Mouse (Mus musculus) thymus, postnatal 4 days (tissue): ENCODE results near the gene Ubl3.

Source experiments
- DNase-seq: peaks from one replicate; pipeline ENCODE4 v3.0.0; 2021

Ubl3 gene

DNA sequence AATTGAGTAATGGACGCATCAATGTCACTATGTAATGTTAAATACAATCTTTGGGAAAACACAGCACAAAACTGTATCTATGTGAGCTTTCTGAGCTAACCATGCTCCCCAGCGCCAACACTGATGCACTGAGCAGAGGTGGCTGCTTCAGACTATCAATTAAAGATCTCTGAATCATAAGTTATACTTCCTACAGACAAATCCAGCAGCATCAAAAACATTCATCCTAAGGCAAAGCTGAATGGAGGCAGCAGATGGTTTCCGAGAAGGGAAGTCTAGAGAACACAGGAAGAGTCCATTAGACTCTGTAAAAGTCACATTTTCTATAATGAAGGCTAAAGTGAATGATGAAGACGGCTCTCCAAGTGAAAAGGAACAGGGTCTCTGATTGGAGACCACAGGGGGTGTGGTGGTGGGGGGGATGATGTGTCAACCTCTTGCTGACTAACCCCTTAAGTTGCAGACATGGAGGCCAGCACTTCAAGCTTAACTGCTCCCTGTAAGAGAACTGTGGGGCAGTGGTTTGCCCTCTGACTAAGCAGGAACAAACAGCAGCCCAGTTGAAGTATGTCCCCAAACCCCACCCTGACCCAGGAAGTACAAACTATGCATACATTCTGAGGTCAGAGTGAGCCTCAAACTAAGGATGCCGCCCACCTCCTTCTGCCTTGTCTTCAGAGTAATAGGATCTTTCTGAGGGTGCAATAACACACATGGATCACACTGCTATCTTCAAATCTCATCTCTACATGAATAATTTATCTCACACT is 29.2 kb downstream of the Ubl3 start:
- no peak for DNase-seq

DNA sequence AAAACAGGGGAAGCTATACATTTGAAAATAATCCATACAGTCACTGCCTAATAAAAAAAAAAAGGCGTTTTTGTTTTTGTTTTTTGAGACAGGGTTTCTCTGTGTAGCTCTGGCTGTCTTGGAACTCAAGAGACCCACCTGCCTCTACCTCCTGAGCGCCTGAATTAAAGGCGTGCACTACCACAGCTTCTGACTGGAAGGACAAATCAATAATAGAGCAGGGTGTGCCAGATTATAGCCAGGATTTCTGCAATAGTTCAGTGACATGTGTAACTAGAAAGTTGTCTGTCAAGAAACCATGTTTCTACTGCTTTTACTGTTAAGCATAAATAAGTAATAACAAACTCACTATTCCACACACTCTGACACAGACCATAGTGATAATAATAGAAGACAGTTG is 30.2 kb downstream of the Ubl3 start:
- DNase-seq = no peak

DNA sequence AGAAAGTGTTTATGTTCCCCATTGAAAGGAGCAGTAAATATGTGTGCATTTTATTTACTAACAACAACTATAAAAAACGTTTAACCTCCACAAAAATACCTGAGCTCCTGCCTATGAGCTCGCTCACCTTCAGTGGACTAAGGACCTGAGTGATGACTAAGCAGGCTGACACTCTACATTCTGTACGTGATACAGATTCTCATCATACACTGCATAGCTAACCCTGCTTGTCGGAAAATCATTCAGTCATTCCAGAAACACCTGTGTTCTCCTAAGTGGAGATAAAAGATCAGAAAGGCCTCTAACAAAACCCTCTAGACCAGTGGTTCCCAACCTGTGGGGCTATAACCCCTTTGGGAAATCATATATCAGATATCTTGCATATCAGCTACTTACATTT is 35.1 kb downstream of the Ubl3 start:
- no peak for DNase-seq

DNA sequence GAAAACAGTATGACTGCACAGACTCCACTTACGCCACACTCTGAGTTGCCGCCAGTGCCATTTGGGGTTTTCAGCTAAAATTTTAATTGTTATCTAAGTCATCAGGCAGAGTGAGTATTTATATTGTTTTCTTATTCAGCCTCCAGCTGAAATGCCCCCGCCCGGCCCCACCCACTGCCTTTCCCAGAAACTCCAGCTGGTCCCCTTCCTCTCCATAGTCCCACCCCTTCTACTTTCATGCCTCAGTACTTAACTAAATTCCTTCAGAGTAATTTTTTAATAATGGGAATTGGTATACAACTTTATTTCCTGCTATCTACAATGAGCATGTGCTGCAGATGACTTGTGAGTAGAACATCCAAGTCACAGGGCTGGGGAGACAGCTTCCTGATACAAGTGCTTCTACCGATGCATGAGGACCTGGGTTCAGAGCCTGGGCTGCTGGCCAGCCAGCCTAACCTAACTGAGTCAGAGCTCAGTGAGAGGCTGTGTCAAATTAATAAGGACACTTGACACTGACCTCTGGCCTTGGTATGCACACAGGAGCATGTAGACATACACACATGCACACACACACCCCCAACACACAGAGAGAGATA is 40.4 kb downstream of the Ubl3 start:
- no peak for DNase-seq

DNA sequence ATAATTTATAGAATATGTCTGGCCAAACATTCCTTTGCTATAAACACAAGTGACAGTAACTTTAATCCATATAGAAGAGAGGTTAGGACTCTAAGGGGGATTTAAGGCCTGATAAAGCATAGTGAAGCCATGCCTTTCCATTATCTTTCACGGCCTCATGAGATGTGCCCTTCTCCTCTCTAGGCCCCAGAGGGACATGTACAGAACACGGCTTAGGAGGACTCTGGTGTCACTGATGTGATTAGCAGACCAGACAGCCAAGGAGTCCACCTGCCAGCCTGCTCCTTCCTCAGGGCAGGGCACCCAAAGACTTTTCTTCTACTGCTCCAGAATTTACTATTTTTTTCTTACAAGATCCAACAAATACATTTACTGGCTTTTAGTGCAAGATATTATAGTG is 42.3 kb downstream of the Ubl3 start:
- DNase-seq = no peak

DNA sequence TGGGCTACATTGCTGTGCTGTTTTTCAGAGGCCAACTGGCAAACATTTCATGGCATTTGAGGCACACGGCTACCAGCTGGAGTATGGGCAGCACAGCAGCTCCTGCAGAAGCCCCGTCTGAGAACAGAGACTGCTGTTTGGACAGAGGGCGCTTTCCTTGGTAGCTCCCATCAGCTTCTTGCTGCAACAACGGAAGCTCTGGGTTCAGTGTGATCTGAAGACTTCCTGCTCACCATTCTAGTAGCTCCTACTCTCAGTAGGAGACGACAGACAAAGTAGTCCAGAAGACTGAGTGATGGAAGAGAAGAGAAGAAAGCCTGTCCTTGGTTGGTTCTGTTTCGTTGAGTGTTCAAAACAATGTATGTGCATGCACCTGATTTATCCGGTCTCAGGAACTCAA is 42.9 kb downstream of the Ubl3 start:
- DNase-seq = no peak

DNA sequence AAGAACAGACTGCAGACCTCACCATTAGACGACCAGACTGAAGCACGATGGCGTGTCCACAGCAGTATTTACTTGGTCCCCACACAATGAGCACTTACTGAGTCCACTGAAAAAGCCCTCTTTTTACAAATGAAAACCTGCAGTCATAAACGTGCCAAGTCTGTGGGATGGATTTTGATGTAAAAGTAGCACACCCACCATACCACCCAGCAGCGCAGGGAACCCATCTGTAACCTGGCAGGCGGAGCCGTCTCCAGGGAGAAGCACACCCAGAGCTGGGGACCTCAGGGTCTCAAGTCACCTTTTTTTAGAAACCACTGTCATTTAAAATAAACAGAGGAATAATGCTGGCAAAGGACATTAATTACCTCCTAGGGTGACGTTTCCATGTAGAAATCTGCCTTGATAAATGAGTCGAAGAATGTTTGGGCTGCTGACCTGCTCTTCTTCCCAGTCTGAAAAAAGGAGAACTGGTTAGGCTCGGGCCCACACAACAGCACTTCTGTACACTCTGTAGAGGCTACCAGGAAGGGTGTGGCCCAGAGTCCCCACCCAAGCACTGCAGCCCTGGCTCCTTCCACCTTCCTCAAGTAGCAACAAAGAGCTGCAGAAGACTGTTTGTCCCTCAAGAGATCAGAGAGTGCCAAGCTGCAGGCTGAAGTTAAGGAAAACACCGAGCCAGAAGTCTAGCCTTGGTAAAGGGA is 43.5 kb downstream of the Ubl3 start:
- no peak for DNase-seq

DNA sequence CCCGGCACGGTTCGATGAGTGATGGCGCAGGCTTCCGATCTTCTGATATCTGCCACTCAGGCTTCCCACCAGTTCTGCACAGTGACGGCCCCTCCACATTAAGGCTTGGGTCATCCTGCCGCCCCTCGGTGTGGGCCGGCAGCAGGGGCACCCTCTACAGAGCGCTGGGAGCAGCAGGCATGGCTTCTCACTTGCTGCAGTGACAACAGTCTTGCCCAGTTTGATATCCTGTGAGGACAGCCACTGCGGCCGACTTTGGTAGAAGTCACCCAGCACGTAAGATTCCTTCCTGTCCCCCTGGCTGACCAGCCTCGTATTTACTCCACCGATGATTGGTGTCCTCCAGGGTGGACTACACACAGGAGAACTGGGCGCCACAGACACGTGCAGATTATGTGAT is 47.2 kb downstream of the Ubl3 start:
- DNase-seq = no peak

DNA sequence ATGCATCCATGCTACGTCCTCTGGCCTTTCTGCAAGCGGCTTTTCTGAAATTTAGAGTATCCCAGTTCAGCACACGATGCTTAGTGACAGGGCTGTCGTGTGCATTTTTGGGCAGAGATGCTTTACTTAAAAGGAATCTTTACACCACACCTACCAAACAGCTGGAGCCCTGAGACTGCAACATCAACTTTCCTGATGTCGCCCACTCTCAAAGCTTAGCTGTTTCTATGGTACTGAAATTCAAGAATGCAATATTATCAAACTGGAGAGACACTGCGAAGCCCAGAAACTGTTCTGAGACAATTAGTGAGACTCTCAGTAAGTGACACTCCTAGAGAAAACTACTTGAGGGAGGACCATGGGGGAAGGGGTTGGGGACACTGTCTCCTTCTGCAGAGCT is 50.4 kb downstream of the Ubl3 start:
- no peak for DNase-seq

DNA sequence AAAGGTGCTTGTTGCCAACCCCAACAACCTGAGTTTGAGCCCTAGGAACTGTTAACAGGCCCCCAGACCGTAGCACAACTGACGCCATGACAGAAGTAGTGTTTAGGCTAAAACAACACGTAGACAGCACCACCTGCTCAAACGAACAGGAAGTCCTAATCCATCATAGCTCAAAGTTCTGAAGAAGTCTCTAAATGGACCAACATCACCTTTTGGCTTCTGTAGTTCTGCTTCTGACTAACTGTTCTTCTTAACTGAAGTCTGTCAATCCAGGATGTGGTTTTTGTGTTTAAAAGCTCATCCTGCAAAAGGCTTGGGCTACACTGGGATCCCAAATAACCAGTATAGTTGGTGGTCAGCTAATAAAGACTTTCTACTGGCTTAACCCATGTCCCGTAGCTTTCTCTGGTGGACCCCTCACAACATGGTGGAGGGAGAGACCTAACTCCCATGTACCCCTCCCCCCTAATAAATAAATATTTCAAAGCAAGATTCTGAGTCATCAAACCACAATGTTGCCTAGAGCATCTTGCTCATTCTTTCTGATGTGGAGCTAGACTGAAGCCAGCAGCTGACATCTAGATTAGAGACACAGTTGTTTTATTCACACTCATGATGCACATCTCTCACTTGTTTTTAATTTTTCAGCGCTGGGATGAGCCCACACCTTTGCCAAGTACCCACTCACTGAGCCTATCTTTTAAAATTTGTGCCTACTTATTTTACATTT is 51.2 kb downstream of the Ubl3 start:
- DNase-seq = no peak

DNA sequence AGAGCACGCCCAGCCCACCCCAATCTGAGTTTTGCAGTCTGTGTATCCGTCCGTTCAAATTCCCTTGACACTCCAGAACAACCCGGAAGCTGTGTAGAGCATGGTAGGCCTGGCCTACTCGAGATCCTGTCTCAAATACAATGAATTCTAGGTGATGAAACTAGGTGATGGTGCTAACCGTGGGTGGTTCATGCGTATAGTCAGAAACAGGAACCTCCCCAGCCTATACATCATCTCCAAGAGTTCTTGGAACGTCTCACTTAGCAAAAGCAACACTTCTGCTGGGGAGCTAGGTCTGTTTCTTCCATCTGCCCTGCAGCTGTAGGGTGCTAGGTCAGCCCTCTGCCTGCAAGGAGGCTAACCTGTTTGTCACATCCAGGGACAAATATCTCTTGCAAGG is 52.1 kb downstream of the Ubl3 start:
- no peak for DNase-seq

DNA sequence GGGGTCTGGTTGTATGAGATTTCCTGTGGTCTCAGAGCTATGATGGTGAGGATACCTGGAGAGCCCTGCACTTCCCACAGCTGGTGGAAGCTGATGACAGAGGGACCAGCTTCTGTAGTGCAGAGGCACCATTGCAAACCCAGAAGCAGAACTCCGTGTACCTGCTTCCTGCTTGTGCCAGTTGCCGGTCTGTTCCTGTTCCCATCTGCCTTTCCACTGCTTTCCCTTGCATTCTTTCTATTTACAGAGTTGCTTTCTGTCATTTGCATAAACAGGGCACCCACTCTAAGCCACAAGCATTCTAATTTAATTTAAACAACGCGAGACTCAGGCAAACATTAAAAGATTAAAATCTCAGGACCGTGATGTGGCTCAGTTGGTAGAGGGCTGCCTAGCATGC is 53.0 kb downstream of the Ubl3 start:
- DNase-seq = no peak

DNA sequence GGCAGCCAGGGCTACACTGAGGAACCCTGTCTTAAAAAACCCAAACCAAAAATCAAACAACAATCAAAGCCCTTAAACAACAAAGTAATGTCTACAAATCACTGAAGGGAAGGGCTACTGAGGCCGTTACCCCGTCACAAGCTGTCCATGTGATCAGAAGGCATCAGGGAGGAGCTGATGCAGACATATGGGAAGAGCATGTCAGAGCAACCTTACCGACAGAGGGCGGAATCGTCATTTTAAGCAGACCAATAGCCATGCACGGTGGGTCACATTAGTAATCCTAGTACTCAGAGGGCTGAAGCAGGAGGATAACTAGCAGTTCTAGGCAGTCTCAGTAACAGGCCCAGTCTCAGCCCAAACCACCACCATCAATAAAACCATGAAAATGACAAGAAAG is 56.6 kb downstream of the Ubl3 start:
- no peak for DNase-seq

DNA sequence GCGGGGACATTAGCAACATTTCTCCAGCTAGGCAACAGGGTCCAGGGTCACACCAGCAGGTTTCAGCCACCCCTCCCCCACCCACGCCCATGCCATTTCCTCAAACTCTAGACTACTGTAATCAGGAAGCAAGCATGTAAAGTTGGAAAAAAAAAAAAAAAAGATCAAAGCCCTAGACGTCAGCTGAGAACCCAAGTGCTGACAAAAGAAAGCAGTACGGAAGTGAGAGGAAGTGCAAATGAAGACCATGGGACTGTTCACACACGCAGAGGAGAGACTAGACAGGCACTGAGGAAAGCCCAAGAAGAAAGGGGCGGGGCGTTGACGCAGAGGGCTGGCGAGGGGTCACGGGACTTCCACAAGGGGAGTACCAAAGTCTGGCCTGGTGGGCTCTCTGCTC is 57.4 kb downstream of the Ubl3 start:
- peak; percentile 71 for DNase-seq

DNA sequence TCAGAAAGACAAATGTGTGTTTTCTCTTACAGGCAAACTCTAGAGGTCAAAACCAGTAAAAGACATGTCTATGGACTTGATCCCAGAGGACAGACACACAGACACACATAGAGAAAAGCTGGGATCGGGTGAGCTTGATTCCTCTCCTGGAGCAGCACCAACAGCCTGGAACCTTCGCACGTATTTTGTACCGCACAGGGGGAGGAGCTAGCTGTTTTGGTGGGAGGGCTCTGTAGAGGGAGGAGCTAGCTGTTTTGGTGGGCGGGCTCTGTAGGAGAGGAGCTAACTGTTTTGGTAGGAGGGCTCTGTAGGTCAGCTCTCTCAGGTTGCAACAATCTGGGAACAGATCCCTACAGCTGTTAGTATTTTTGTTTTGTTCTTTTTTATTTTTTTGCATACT is 58.3 kb downstream of the Ubl3 start:
- no peak for DNase-seq

DNA sequence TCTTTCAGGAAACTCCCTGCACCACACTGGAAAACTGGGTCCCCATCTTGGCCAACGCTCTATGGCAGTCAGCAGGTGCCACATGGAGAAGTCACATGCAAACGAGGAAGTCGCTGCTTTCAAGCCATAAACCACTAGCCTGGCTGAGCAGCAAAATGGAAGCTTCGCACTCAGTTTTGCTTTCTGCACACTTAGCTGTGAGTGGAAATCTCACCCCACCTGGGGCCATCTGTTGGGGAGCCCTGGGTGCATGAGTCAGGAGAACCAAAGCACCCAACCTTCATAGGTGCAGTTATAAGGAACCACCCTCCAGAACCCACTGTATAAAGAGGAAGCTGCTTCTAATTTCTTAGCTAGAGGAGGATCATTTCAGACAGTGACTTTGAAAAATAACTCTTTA is 59.6 kb downstream of the Ubl3 start:
- no peak for DNase-seq

DNA sequence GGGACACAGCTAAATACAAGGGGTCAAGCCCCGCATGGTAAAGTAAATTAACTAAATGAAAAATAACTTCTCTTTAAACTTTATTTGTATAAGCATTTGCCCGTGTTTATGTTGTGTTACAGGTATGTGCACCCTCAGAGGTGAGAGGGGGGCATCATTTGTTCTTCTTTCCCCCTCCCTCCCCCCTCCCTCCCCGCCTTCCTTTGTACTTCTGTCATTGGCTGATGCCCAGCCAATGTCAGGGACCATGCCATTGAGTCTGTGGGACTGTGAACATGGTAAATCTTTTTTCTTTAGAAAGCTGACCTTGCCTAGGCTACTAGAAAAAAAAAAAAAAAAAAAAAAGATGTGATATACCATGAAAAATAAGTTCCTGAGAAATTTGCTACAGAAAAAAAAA is 62.2 kb downstream of the Ubl3 start:
- no peak for DNase-seq

DNA sequence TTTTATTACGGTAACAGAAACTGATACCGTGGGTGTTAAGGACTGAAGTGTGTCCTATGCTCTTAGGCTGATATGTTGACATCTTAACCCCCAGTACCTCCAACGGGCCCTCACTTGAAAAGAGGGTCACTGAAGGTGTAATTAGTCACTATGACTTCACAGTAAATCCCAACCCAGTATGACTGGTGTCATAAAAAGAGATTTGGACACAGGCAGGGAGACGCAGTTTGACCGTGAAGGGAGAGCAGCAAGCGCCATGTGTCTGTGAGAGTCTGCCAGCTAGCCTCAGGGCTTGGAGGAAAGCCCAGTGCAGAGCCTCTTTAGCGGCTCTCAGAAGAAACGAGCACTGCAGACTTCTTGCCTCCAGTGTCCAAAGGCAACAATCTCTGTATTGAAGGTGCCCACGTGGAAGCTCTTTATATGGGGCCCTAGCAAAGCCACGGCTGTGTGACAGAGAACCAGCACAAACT is 62.8 kb downstream of the Ubl3 start:
- DNase-seq = no peak

DNA sequence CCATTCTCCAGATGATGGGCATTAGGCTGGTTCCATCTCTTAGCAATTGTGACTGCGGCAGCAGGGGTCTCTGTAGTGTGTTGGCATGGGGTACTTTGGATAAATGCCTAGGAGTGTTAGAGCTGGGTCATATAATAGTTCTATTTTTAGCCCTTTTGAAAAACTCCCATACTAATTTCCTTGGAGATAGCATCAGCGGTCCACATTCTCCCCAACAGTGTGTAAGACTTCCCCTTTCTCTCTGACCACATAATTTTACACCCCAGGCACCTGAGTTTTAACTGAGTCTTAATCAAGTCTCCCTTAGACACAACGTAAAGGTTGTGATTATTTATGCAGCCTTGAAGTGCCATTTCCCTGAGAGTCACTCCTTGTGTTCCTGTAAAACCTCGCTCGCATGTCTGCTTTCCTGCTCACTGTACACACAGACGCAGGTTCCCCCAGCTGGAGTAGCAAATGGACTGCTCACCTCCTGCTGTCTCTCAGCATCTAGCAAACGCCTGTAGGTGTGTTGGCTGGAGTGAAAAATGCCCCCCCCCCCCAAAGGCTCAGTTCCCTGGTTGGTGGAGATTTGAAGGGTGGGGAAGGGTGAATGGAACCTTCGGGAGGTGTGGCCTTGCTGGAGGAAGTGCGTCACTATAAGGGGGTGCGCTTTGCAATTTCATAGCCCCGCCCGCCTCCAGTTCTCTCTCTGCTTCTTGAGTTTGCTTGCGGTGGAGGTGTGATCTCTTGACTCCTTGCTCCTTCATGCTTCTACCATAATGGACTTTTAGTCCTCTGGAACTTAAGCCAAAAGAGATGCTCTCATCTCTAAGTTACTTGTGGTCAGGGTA is 63.5 kb downstream of the Ubl3 start:
- DNase-seq = peak; percentile 23

DNA sequence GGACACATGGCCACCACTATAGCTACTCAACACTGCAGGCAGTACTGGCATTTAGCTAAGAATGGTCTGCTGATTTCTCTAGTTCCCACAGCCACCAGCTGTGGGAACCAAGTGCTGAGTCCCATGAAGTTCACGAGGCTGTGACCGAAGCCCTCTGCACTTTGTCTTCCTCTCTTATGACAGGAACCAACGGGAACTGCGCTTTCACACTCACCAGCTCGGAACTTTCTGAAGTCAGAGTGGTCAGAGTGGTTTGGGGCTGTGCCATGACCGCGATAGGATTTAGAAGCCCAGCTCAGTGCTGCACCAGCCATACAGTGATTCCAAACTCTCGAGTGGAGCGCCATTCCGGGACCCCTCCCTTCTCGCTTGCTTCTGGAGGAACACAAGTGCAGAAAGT is 66.4 kb downstream of the Ubl3 start:
- DNase-seq = no peak

DNA sequence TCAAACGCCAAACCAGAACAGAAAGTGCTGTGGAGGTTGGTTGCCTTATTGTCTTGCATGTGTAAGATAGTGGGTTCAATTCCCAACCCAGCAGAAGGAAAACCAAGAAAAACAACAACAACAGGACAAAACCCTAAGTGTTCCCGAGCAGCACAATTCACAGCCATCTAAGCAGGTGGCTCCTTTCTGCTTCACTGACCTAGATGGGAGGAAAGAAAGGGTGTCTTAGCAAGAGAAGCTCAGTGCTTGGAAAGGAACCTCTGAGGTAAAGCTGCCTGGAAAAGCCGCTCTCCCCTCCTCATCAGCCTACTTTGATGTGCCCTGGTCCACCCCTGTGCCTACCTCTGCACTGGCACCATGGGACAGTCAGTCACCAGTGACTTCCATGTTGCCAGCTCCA is 70.8 kb downstream of the Ubl3 start:
- DNase-seq = no peak

DNA sequence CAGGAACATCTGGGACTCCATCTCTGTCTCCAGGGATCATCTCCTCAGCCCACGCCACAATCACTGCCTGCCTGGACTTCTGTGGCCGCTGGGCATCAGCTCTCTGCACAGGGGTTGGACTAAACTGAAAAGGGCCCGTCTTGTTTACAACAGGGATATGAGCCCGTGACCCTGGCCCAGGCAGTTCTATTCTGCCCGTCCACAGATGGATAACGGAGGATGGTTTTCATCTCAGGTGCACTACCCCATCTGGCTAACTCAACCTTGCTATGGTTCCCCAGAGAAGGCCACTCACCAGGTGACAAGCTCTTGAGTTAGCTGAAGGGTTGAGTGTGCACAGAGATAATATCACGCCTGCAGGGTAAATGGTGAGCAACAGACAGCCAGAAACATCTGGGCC is 78.2 kb downstream of the Ubl3 start:
- DNase-seq = no peak
